Mouse (Mus musculus) forebrain, embryonic 10.5 days (tissue): ENCODE measurements around the gene Ring1. TPM values are rescaled to one million over a fixed set of nuclear protein-coding genes. Genes with fewer than 3 reads are reported as not detected.

Source experiments
- DNase-seq: peaks from one replicate; pipeline ENCODE4 v3.0.0-alpha.2; 2017; ENCODE audit warnings: low spot score; ENCODE audit errors: extremely low spot score
- H3K27ac ChIP-seq: fragments of 300-500 bp; sonication (generic); 2 replicates; pipeline ENCODE4 v1.5.1; 2016; ENCODE audit warnings: mild to moderate bottlenecking
- H3K27me3 ChIP-seq: fragments of 300-500 bp; sonication (generic); 2 replicates; pipeline ENCODE4 v1.6.1; 2016; ENCODE audit warnings: mild to moderate bottlenecking; ENCODE audit not compliant: poor library complexity, severe bottlenecking
- H3K36me3 ChIP-seq: fragments of 300-500 bp; sonication (generic); replicated peaks from 2 replicates; pipeline ENCODE4 v1.6.1; 2016; ENCODE audit warnings: mild to moderate bottlenecking, moderate library complexity
- H3K4me1 ChIP-seq: fragments of 300-500 bp; sonication (generic); 2 replicates; pipeline ENCODE4 v1.6.1; 2016
- H3K4me3 ChIP-seq: fragments of 300-500 bp; sonication (generic); 2 replicates; pipeline ENCODE4 v1.5.1; 2016; ENCODE audit warnings: mild to moderate bottlenecking, moderate library complexity
- H3K9me3 ChIP-seq: fragments of 300-500 bp; sonication (generic); 2 replicates; pipeline ENCODE4 v1.6.1; 2016; ENCODE audit warnings: mild to moderate bottlenecking, moderate library complexity
- WGBS: fragments of 180-500 bp; shearing (Covaris S2); methylation state at CpG from one replicate; pipeline ENCODE4 v1.1.7; 2016; 5-methylcytosine and 5-hydroxymethylcytosine counted together
- polyA plus RNA-seq: library from polyadenylated mRNA; unstranded; fragments of >200 nt; fragmentation: Nextera tagmentation; extraction: Ambion mirVana; gene quantifications from 2 replicates; pipeline ENCODE4 v1.2.1, GENCODE M21; 2016

The Ring1 gene
- polyA plus RNA-seq, 1 experiment from 2014 or later: 12.4 TPM

GRCm38 (mm10) chr17:34034064-34034463 is 9.6 kb upstream of the Ring1 start:
- peaks cover 19% of the 10 kb centered on the region for H3K27me3 ChIP-seq
- peak overlapping the region; percentile 98; the same call in 1 of the 2 replicates for H3K4me3 ChIP-seq
- peaks cover 70% of the 10 kb centered on the region for H3K36me3 ChIP-seq
- WGBS: 77% methylated on average over 10 of the region's 10 CpGs
- no peak overlapping the region for H3K27ac ChIP-seq
- H3K9me3 ChIP-seq: no peaks in the 10 kb centered on the region
- DNase-seq: peak; percentile 74
- peaks cover 71% of the 10 kb centered on the region for H3K4me1 ChIP-seq

- peaks cover 13% of the 10 kb centered on the region for H3K27me3 ChIP-seq
- WGBS: 94% methylated on average over 9 of the region's 9 CpGs
- H3K36me3 ChIP-seq: peaks cover 76% of the 10 kb centered on the region
- H3K4me3 ChIP-seq: peak overlapping the region; percentile 98
- H3K4me1 ChIP-seq: peaks cover 71% of the 10 kb centered on the region
- no peaks in the 10 kb centered on the region for H3K9me3 ChIP-seq
- DNase-seq: no peak
- peak overlapping the region; percentile 100; the same call in 1 of the 2 replicates for H3K27ac ChIP-seq
Measured at GRCm38 (mm10) chr17:34033441-34033840, 9.0 kb upstream of the Ring1 start.

DNA sequence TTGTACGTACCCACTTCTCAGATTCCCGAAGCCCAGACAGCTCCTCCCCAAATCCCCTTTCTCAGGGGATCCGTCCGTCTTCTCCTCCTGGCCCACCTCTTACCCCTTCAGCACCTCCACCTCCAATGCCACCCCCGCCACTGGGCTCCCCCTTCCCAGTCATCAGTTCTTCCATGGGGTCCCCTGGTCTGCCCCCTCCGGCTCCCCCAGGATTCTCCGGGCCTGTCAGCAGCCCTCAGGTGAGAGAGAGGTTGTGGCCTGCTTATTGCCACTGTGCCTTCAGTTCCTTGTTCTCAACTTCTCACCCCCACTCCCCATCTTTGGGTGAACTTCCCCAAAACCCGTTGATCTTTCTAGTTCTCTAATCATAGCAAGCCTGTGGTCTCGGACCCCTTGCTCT is 8.3 kb upstream of the Ring1 start:
- H3K27ac ChIP-seq: peak overlapping the region; percentile 100

GRCm38 (mm10) chr17:34032174-34032632 is 7.7 kb upstream of the Ring1 start:
- H3K27me3 ChIP-seq: 0 out of 2 replicates have a peak, but pooled peaks cover under 1% of the 10 kb centered on the region
- under 1% methylated on average over 45 of the region's 48 CpGs for WGBS
- H3K36me3 ChIP-seq: peaks cover 70% of the 10 kb centered on the region
- H3K9me3 ChIP-seq: no peaks in the 10 kb centered on the region
- DNase-seq: peak; percentile 46
- H3K4me3 ChIP-seq: peak overlapping the region; percentile 98
- peak overlapping the region; percentile 100 for H3K27ac ChIP-seq
- peaks cover 71% of the 10 kb centered on the region for H3K4me1 ChIP-seq

More for the DNA sequence above, 8.3 kb upstream of the Ring1 start:
- no peaks in the 10 kb centered on the region for H3K9me3 ChIP-seq
- WGBS: 62% methylated on average over 9 of the region's 9 CpGs
- no peak for DNase-seq
- peak overlapping the region; percentile 98 for H3K4me3 ChIP-seq
- peaks cover 76% of the 10 kb centered on the region for H3K36me3 ChIP-seq
- peaks cover 6% of the 10 kb centered on the region for H3K27me3 ChIP-seq
- H3K4me1 ChIP-seq: peaks cover 71% of the 10 kb centered on the region

- peaks cover 64% of the 10 kb centered on the region for H3K36me3 ChIP-seq
- peak; percentile 99 for DNase-seq
- peaks cover 75% of the 10 kb centered on the region for H3K4me1 ChIP-seq
Measured at GRCm38 (mm10) chr17:34031465-34032173, 7.1 kb upstream of the Ring1 start, which contains the start of the genes Slc39a7 and Rxrb. Slc39a7 (minus strand) TSS chr17:34031682. Rxrb (plus strand) TSS chr17:34031812.

GRCm38 (mm10) chr17:34030861-34031326 is 6.4 kb upstream of the Ring1 start:
- 7% methylated on average over 20 of the region's 20 CpGs for WGBS
- no peak for DNase-seq

More at GRCm38 (mm10) chr17:34031465-34032173, 7.1 kb upstream of the Ring1 start, which contains the start of the genes Slc39a7 and Rxrb:
- Histone ChIP-seq H3K4me3 (peak within 1 kb of the TSS; percentile 98), H3K9me3 (no peaks in the 10 kb centered on the region), H3K27me3 (no peaks in the 10 kb centered on the region), H3K27ac (peak within 1 kb of the TSS; percentile 100)
- under 1% methylated on average over 78 of the region's 88 CpGs for WGBS

DNA sequence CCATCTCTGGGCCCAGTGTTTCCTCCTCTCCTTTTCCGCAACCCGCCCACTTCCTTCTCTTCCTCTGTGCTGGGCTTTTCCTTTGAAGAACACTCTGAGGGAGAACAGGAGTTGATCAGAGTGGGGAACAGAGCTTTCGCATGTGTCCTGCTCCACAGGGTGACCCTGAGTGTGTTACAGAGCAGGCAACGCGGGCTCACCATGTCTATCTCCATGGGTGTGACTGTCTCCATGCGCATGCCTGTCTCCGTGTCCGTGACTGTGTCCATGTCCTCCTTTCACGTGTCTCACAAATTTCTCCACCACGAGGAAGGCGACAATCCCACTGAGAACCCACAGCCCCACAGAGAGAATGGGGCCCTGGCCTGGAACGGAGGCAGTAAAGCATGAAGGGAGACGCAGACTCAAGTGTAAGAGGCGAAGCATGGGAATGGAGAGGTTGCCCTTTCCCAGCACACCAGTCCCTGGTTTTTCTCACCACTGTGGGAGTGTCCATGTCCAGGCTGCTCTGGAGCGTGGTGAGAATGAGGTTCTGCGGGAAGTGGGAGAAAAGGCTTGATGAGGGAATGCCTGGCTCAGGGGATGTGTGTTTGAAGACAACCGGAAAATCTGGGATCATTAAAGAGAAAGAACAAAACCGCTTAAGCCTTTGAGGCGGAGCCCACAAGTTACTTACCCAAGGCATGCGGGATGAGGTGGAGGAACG is 5.6 kb upstream of the Ring1 start:
- WGBS: 79% methylated on average over 21 of the region's 21 CpGs
- no peak for DNase-seq
- peak overlapping the region; percentile 100 for H3K27ac ChIP-seq
- peaks cover 85% of the 10 kb centered on the region for H3K4me1 ChIP-seq
- no peaks in the 10 kb centered on the region for H3K27me3 ChIP-seq
- H3K36me3 ChIP-seq: peaks cover 49% of the 10 kb centered on the region
- no peaks in the 10 kb centered on the region for H3K9me3 ChIP-seq
- H3K4me3 ChIP-seq: peak overlapping the region; percentile 98

More at GRCm38 (mm10) chr17:34030861-34031326, 6.4 kb upstream of the Ring1 start:
- peak overlapping the region; percentile 98 for H3K4me3 ChIP-seq
- H3K27ac ChIP-seq: peak overlapping the region; percentile 100
- peaks cover 57% of the 10 kb centered on the region for H3K36me3 ChIP-seq
- no peaks in the 10 kb centered on the region for H3K27me3 ChIP-seq
- peaks cover 77% of the 10 kb centered on the region for H3K4me1 ChIP-seq
- H3K9me3 ChIP-seq: no peaks in the 10 kb centered on the region

- no peaks in the 10 kb centered on the region for H3K9me3 ChIP-seq
- H3K36me3 ChIP-seq: peaks cover 41% of the 10 kb centered on the region
- peaks cover 85% of the 10 kb centered on the region for H3K4me1 ChIP-seq
- WGBS: 90% methylated on average over 18 of the region's 18 CpGs
- no peaks in the 10 kb centered on the region for H3K27me3 ChIP-seq
- no peak for DNase-seq
- peak overlapping the region; percentile 100 for H3K27ac ChIP-seq
- peak overlapping the region; percentile 98 for H3K4me3 ChIP-seq
Measured at GRCm38 (mm10) chr17:34029150-34029889, 4.8 kb upstream of the Ring1 start.

GRCm38 (mm10) chr17:34028501-34029149 is 4.1 kb upstream of the Ring1 start:
- 53% methylated on average over 17 of the region's 17 CpGs for WGBS
- DNase-seq: no peak

GRCm38 (mm10) chr17:34027656-34028223 is 3.3 kb upstream of the Ring1 start, which contains the start of gene H2-Ke6:
H2-Ke6 (minus strand) TSS chr17:34028060.
- H3K4me3 ChIP-seq: peak within 1 kb of the TSS; percentile 98
- H3K36me3 ChIP-seq: peaks cover 40% of the 10 kb centered on the region
- DNase-seq: peak; percentile 95
- no peaks in the 10 kb centered on the region for H3K27me3 ChIP-seq
- peak within 1 kb of the TSS; percentile 100 for H3K27ac ChIP-seq
- peaks cover 84% of the 10 kb centered on the region for H3K4me1 ChIP-seq
- under 1% methylated on average over 49 of the region's 49 CpGs for WGBS
- H3K9me3 ChIP-seq: peaks cover 7% of the 10 kb centered on the region

More at GRCm38 (mm10) chr17:34028501-34029149, 4.1 kb upstream of the Ring1 start:
- Histone ChIP-seq H3K36me3 (peaks cover 38% of the 10 kb centered on the region), H3K4me3 (peak overlapping the region; percentile 98), H3K27ac (peak overlapping the region; percentile 100), H3K9me3 (no peaks in the 10 kb centered on the region), H3K4me1 (peaks cover 85% of the 10 kb centered on the region), H3K27me3 (no peaks in the 10 kb centered on the region)

GRCm38 (mm10) chr17:34026917-34027655 is 2.6 kb upstream of the Ring1 start:
- DNase-seq: no peak
- H3K27ac ChIP-seq: peak overlapping the region; percentile 100
- peaks cover 14% of the 10 kb centered on the region for H3K9me3 ChIP-seq
- peaks cover 84% of the 10 kb centered on the region for H3K4me1 ChIP-seq
- peaks cover 47% of the 10 kb centered on the region for H3K36me3 ChIP-seq
- H3K4me3 ChIP-seq: peak overlapping the region; percentile 98
- H3K27me3 ChIP-seq: no peaks in the 10 kb centered on the region
- WGBS: 5% methylated on average over 36 of the region's 36 CpGs
